Mouse (Mus musculus): ENCODE measurements around the gene B4galt2. TPM values are rescaled to one million over a fixed set of nuclear protein-coding genes. Genes with fewer than 3 reads are reported as not detected.
A peak's percentile ranks its signal among the peaks of the same experiment; 100 is the strongest.

B4galt2 gene
- polyA plus RNA-seq, 1 experiment from 2014 or later: 28.7 TPM

DNA sequence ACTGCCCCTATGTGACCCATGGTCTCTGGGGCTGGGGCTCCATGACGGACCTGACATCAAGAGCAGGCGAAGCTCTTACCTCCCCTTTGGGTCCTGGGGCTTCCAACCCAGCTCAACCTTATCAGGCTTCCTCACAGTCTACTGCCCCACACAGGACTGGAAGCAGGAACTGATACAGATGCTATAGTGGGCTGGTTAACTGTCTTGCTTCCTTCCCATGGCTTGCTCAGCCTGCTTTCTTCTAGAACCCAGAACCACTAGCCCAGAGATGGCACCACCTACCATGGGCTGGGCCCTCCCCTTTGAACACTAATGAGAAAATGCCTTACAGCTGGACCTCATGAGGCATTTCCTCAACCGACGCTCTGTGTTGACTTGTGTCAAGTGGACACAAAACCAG lies 34.1 kb upstream of the B4galt2 start:
- H3K9me3 ChIP-seq (replicated peaks): no peaks in the 10 kb centered on the region
- no peak for ATAC-seq
- no peak overlapping the region for H3K4me3 ChIP-seq
- H3K36me3 ChIP-seq (ENCODE audit: poor library complexity, severe bottlenecking): 0 out of 2 replicates have a peak, but pooled peaks cover 3% of the 10 kb centered on the region
- peaks cover 28% of the 10 kb centered on the region for H3K4me1 ChIP-seq
- peaks cover under 1% of the 10 kb centered on the region; the same call in 1 of the 2 replicates for H3K27me3 ChIP-seq
- no peak overlapping the region for H3K9ac ChIP-seq
- H3K27ac ChIP-seq: no peak overlapping the region
- WGBS: 84% methylated on average over 4 of the region's 4 CpGs
- H3K4me2 ChIP-seq: no peak overlapping the region

DNA sequence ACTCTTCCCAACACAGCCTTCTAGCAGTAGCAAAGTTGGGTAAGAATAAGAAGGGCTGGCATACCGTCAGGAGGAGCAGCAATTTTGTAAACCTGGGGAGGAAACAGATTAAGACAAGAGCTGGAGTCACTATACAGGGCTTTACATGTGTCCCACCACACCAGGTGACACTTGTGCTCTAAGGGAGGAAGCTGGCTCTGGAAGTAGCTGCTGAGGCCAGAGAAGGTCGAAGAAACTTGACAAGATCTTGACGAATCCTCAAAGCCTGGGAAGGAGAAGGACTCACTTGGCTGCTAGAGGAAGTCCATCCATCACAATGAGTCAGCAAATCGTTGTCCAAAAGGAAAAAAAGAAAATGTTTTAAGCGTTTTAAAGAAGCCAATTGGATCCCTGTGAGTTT lies 33.1 kb upstream of the B4galt2 start:
- Histone ChIP-seq H3K9me3 (replicated peaks) (no peaks in the 10 kb centered on the region), H3K4me3 (no peak overlapping the region), H3K36me3 (ENCODE audit: poor library complexity, severe bottlenecking) (peaks cover 13% of the 10 kb centered on the region), H3K27ac (no peak overlapping the region), H3K9ac (no peak overlapping the region), H3K4me2 (peak overlapping the region; percentile 100; the same call in 1 of the 2 replicates), H3K4me1 (peaks cover 37% of the 10 kb centered on the region), H3K27me3 (no peaks in the 10 kb centered on the region)
- no peak for ATAC-seq
- WGBS: 89% methylated on average over 5 of the region's 5 CpGs

DNA sequence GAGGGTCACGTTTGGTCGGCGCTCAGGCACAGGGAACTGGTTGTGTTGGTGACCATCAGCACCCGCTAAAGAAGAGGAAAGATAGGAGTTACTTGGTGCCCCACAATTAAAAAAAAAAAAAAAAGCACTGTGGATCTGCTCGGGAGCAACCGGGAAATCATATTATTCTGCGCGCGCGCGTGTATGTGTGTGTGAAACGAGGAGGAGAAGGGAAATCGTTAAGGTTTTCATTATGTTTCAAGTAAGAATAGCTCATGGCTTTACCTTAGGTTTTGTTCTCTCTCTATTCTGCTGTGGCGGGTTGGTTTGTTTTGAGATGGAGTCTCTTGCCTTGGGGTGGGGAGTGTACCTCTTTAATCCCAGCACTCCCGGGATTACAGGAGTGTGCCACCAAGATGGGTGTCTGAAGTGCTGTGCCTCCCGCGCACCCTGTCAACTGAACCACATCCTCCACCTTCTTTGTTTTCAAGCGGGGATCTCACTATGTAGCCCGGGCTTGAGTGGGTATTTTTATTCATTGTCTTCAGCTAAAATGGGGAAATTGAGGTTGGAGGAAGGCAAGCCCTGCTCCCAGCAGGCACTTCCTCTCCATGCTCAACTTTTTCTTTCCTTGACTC lies 32.3 kb upstream of the B4galt2 start:
- Histone ChIP-seq H3K4me2 (peak overlapping the region; percentile 100), H3K36me3 (ENCODE audit: poor library complexity, severe bottlenecking) (peaks cover 19% of the 10 kb centered on the region), H3K9me3 (replicated peaks) (no peaks in the 10 kb centered on the region), H3K9ac (peak overlapping the region; percentile 94), H3K4me3 (peak overlapping the region; percentile 86), H3K27ac (peak overlapping the region; percentile 78; the same call in 1 of the 2 replicates), H3K4me1 (peaks cover 45% of the 10 kb centered on the region), H3K27me3 (no peaks in the 10 kb centered on the region)
- 3% methylated on average over 19 of the region's 19 CpGs for WGBS
- no peak for ATAC-seq

DNA sequence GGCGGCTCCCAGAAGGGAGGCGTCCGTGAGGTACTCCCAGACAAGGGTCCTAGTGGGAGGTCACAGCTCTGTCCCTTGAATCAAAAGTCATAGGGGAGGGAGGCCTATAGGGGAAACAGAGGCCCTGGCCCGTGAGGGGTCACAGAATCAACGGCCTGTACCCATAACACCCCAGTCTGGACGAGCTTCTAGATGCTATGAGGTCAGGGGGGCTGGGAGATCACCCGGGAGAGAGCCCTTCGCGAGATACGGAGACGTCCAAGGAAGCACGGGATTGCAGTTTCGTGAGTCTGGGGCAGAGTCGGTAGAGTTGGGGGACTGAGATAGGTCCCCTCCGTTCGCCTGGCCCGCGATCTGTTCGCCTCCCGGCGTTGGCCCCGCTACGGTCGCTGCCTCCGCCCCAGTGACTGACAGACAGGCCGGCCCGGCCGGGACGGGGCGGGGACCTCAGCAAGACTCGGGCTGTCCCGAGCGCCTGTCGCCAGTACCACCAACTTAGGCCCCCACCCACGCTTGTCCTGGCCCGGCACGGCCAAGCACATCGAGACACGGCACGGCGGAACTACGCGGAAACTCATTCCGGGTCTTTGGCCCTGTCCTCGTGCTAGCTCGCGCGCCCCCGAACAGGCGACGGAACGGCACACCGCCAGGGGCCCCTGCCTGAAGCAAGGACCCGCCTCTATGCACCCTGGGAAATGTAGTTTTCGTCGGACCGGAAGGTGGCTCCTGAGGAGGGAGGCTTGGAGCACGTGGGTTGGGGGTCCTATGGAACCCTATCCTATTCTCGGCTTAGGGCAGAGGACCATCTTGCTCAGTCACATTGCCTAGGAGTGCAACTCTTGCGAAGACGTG lies 31.5 kb upstream of the B4galt2 start, which contains the start of gene Ipo13:
Gene Ipo13 (minus strand): TSS at position 409 of the 852 bp plus-strand sequence.
- peaks cover 52% of the 10 kb centered on the region for H3K4me1 ChIP-seq

DNA sequence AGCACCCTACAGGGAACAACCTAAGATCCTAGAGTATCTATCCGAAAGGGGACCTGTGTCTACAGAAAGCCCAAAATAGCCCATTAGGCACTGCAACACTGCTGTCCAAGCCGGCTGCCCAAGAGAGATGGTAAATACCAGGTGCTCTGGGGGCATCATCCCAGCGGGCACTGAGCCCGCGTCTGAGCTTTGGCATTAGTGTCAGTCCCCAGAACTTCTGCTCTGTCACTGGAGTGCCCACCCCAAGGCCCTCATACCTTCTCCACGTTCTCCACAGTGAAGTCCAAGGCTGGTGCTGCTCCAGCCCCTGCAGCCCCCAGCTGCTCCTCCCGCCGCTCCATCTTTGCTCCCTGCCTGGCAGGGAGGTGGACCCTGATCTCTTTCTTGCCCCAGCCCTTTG lies 30.7 kb upstream of the B4galt2 start:
- Histone ChIP-seq H3K4me1 (peaks cover 60% of the 10 kb centered on the region), H3K9me3 (replicated peaks) (no peaks in the 10 kb centered on the region), H3K27me3 (no peaks in the 10 kb centered on the region), H3K27ac (peak overlapping the region; percentile 78; the same call in 1 of the 2 replicates), H3K4me3 (peak overlapping the region; percentile 86), H3K4me2 (peak overlapping the region; percentile 100), H3K9ac (peak overlapping the region; percentile 94), H3K36me3 (ENCODE audit: poor library complexity, severe bottlenecking) (peaks cover 19% of the 10 kb centered on the region)
- ATAC-seq: no peak
- 17% methylated on average over 8 of the region's 8 CpGs for WGBS

More for the DNA sequence above, 31.5 kb upstream of the B4galt2 start, which contains the start of gene Ipo13:
- H3K9me3 ChIP-seq (replicated peaks): no peaks in the 10 kb centered on the region
- peak within 1 kb of the TSS; percentile 86 for H3K4me3 ChIP-seq
- under 1% methylated on average over 61 of the region's 61 CpGs for WGBS
- H3K27ac ChIP-seq: peak within 1 kb of the TSS; percentile 78
- peak within 1 kb of the TSS; percentile 94 for H3K9ac ChIP-seq
- peak within 1 kb of the TSS; percentile 100 for H3K4me2 ChIP-seq
- ATAC-seq: peak; percentile 98
- H3K36me3 ChIP-seq (ENCODE audit: poor library complexity, severe bottlenecking): peaks cover 19% of the 10 kb centered on the region
- H3K27me3 ChIP-seq: no peaks in the 10 kb centered on the region

DNA sequence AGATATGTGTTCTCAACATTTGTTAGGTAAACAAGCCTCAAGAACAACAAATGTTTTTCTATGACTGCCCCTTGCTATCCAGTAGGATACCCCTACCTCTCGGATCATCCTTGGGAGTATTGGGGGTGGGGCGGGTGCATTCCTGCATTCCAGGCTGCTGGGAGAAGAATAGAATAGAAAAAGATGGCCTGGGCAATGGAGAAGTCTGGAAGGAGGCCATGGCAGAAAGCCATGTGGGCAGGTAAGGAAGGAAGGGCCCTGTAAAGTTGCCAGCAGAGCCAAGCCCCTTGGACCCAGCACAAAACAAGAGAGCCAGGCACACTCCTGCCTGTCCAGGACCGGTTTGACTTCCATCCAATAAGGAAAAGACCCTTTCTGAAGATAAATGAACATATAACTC lies 30.1 kb upstream of the B4galt2 start:
- Histone ChIP-seq H3K4me2 (peak overlapping the region; percentile 100), H3K27me3 (no peaks in the 10 kb centered on the region), H3K36me3 (ENCODE audit: poor library complexity, severe bottlenecking) (peaks cover 19% of the 10 kb centered on the region), H3K9me3 (replicated peaks) (no peaks in the 10 kb centered on the region), H3K4me3 (peak overlapping the region; percentile 86), H3K4me1 (peaks cover 66% of the 10 kb centered on the region), H3K27ac (peak overlapping the region; percentile 0; the same call in 1 of the 2 replicates), H3K9ac (peak overlapping the region; percentile 94)
- WGBS: 39% methylated on average over 3 of the region's 3 CpGs
- ATAC-seq: no peak

DNA sequence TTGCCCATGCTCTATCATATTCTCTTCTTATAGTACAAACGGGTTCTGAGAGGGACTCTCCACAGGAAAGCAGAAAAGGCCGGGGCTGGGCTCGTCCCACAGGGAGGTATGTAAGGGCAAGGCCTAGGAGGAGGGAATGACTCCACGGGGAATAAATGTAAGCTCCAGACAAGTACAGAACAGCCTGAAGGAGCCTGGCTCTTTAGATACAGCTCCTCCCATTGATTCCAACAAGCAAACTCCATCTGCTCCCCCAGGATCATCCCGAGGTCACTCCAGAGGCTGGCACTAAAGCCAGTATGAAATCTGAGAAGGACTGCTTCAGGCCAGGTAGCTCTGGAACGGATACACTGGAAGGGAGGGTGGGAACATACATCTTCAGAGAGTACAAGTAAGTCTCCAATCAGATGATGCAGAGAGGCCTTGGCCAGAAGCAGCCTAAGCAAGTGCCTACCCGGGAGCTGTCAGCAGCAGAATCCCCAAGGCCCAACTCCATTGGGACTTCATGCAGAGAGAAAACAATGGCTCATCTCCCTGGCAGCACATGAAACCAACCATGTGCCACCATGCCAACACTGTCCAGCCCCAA lies 29.5 kb upstream of the B4galt2 start:
- no peaks in the 10 kb centered on the region for H3K9me3 ChIP-seq (replicated peaks)
- H3K4me3 ChIP-seq: peak overlapping the region; percentile 86
- ATAC-seq: no peak
- peak overlapping the region; percentile 100 for H3K4me2 ChIP-seq
- 73% methylated on average over 7 of the region's 7 CpGs for WGBS
- H3K36me3 ChIP-seq (ENCODE audit: poor library complexity, severe bottlenecking): peaks cover 19% of the 10 kb centered on the region
- H3K27ac ChIP-seq: peak overlapping the region; percentile 0; the same call in 1 of the 2 replicates
- peaks cover 73% of the 10 kb centered on the region for H3K4me1 ChIP-seq
- H3K9ac ChIP-seq: peak overlapping the region; percentile 94
- no peaks in the 10 kb centered on the region for H3K27me3 ChIP-seq

DNA sequence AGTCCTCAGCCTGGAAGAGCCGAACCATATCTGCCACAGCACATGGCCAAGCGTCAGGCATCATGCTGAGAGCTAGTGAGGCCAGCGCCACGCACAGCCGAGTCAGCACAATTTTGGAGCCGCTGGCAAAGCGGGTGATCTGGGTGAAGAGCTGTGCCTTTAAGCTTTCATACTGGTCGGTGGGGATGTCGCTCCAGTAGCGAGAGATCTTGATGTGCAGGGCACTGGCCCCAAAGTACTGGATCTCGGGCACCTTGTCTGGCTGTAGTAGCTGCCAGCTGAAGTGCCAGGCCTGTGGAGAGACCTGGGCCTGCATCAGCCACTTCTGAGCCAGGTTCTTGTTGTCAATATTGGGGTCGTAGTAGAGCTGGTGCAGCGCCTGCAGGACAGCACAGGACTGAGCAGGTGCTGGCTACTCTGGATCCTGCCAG lies 28.9 kb upstream of the B4galt2 start:
- H3K4me3 ChIP-seq: no peak overlapping the region
- ATAC-seq: no peak
- peak overlapping the region; percentile 100 for H3K4me2 ChIP-seq
- no peak overlapping the region for H3K27ac ChIP-seq
- peaks cover 19% of the 10 kb centered on the region for H3K36me3 ChIP-seq (ENCODE audit: poor library complexity, severe bottlenecking)
- 88% methylated on average over 13 of the region's 13 CpGs for WGBS
- no peaks in the 10 kb centered on the region for H3K27me3 ChIP-seq
- H3K9me3 ChIP-seq (replicated peaks): no peaks in the 10 kb centered on the region
- peak overlapping the region; percentile 94; the same call in 1 of the 2 replicates for H3K9ac ChIP-seq
- H3K4me1 ChIP-seq: peaks cover 75% of the 10 kb centered on the region

DNA sequence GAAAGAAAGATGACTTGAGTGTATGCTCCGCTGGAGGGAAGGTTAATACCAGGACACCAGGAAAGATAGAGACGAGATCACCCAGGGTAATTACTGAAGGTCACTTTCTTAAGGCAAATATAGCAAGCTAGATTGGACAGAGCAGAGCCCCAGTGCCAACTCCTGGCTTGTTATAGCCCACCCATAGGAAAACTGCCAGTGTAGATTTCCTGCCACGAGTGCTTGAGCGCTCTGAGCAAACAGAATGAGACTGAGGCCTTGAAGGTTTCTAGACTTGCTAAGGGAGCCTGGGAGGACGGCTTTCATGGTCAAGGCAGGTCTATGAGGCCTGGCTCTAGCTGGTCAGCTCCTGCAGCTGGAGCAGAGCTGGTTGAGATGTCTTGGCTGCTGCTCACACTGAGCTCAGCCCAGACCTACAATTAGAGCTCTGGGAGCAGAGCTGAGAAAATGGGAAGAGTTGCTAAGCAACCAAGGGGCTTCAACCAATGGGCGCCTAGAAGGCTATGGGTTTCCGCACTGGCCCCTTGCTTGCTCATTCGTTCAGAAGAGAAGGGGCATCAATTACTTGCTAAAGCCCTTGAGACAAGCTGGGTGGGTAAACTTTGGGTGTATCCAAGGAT lies 25.7 kb upstream of the B4galt2 start:
- peaks cover 63% of the 10 kb centered on the region for H3K4me1 ChIP-seq

DNA sequence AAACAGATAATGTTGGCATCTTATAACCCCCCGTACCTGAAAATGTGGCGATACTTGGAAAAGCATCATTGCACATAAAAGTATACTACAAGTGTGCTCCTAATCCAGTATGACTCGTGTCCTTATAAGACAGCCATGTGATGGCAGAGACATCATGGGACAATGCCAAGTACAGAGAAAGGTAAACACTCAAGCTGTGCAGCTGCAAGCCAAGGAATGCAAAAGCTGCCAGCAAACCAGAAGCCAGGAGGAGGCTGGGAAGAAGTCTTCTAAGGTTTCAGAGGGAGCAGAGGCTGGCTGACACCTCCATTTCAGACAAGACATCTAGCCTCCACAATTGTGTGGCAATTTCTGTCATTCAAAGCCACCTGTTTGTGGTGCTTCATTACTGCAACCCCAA lies 22.9 kb upstream of the B4galt2 start:
- WGBS: 93% methylated on average over 3 of the region's 3 CpGs
- Histone ChIP-seq H3K9ac (no peak overlapping the region), H3K27me3 (no peaks in the 10 kb centered on the region), H3K4me3 (no peak overlapping the region), H3K4me2 (no peak overlapping the region), H3K9me3 (replicated peaks) (no peaks in the 10 kb centered on the region), H3K27ac (no peak overlapping the region), H3K36me3 (ENCODE audit: poor library complexity, severe bottlenecking) (peaks cover 57% of the 10 kb centered on the region), H3K4me1 (peaks cover 36% of the 10 kb centered on the region)
- no peak for ATAC-seq

More for the DNA sequence above, 25.7 kb upstream of the B4galt2 start:
- peak overlapping the region; percentile 83 for H3K27ac ChIP-seq
- WGBS: 52% methylated on average over 8 of the region's 8 CpGs
- ATAC-seq: peak; percentile 88
- H3K4me2 ChIP-seq: peak overlapping the region; percentile 56
- no peaks in the 10 kb centered on the region for H3K27me3 ChIP-seq
- peaks cover 45% of the 10 kb centered on the region for H3K36me3 ChIP-seq (ENCODE audit: poor library complexity, severe bottlenecking)
- H3K9ac ChIP-seq: peak overlapping the region; percentile 48
- H3K4me3 ChIP-seq: peak overlapping the region; percentile 26
- H3K9me3 ChIP-seq (replicated peaks): no peaks in the 10 kb centered on the region

DNA sequence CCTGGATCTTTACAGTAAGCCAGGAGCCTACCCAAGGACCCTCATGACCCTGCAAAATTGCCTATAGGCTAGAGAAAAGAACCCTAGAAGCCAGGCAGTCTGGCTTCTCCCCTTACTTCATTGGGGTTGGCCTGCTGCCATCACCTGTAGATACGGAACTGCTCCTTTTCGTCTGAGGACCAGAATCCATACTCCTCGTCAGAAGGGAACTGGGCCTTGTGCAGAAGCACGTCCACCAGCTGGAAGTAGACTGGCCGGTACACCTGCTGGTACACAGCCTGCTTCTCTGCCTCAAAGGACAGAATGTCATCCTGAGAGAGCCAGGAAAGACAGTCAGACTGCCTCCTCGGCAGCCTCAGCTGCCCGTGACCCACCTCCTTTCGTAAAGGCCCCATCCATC lies 21.5 kb upstream of the B4galt2 start:
- H3K4me3 ChIP-seq: no peak overlapping the region
- 92% methylated on average over 8 of the region's 8 CpGs for WGBS
- H3K9ac ChIP-seq: no peak overlapping the region
- H3K9me3 ChIP-seq (replicated peaks): no peaks in the 10 kb centered on the region
- ATAC-seq: no peak
- no peak overlapping the region for H3K4me2 ChIP-seq
- peaks cover 22% of the 10 kb centered on the region for H3K4me1 ChIP-seq
- H3K36me3 ChIP-seq (ENCODE audit: poor library complexity, severe bottlenecking): peaks cover 67% of the 10 kb centered on the region
- H3K27me3 ChIP-seq: no peaks in the 10 kb centered on the region
- no peak overlapping the region for H3K27ac ChIP-seq

Measured in forebrain, embryonic 13.5 days (tissue).